Mouse (Mus musculus) stomach, postnatal 0 days (tissue): ENCODE results near the gene Ank3.

Experiments
- CTCF ChIP-seq: IDR thresholded peaks from 2 replicates; pipeline ENCODE4 v1.5.1; 2016; ENCODE audit warnings: antibody characterized with exemption, low read depth, mild to moderate bottlenecking, moderate library complexity
- EP300 ChIP-seq: optimal IDR thresholded peaks from 2 replicates; pipeline ENCODE3; 2016; ENCODE audit warnings: antibody characterized with exemption

GRCm38 (mm10) chr10:69352212-69353085 lies 46.1 kb upstream of the Ank3 start, which contains the start of gene Cdk1:
- TF ChIP-seq CTCF (no peak; the same call in 1 of the 2 replicates), EP300 (no peak)
